Mouse (Mus musculus): ENCODE data around the gene Fads3. TPM values are rescaled to one million over a fixed set of nuclear protein-coding genes. Genes with fewer than 3 reads are reported as not detected.
A peak's percentile ranks its signal among the peaks of the same experiment; 100 is the strongest.

The Fads3 gene
- polyA plus RNA-seq, 1 experiment = 341 TPM

DNA sequence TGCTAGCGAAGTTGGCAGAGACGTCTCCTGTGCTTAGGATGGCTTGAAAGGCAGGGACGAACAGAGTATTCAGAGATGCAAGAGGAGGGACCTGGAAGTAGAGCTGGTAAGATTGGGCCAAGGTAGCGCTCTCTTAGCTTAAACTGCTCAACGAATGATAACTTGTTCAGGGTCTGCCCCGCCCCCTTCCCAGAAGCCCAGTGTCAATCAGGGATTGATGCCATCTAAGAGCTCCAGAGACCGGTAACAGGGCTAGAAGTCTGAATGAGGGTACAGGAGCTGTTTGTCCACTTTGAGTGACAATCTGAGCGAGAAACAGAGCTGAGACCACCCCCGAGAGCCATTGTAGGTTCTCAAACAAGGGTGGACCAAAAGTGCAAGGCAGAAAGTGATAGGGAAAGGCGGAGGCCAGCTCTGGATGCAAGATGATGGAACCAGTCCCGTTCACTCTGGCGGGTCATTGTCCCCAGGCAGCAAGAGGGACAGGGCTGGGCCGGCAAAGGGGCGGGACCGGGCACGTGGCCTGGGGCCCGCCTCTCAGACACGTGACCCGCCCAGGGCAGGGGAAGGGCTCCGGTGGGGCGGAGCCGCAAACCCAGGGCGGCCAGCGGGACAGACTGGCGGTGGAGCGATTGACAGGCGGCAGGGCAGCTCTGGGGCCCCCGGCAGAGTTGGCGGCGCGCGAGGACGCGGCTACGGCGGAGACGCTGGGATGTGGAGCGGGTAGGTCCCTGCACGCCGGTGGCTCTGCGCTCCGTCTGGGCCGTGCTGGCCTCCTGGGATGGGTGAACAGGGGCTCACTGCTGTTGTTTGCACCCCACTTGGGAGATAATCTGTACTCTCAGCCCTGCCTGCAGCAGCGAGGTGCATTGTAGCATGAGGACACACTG, 23.5 kb upstream of the Fads3 start:
- Histone ChIP-seq H3K4me3 (replicated peaks; ENCODE audit: extremely low read depth, low read depth, low read length) (peak overlapping the region; percentile 54), H3K4me1 (ENCODE audit: control insufficient read depth, insufficient read depth, low read length) (peaks cover 6% of the 10 kb centered on the region)
- TF ChIP-seq CTCF (IDR thresholded peaks at IDR 0.05; ENCODE audit: insufficient read depth, low read length) (no peak), POLR2A (IDR thresholded peaks at IDR 0.05; ENCODE audit: borderline replicate concordance, extremely low read depth, low read depth, low read length) (peak; percentile 58; the same call in 1 of the 2 replicates)
- DNase-seq = peak; percentile 93
- WGBS = 9% methylated on average over 44 of the region's 44 CpGs

GRCm38 (mm10) chr19:10018527-10018818, 22.9 kb upstream of the Fads3 start:
- TF ChIP-seq CTCF (IDR thresholded peaks at IDR 0.05; ENCODE audit: insufficient read depth, low read length) = no peak
- TF ChIP-seq POLR2A (IDR thresholded peaks at IDR 0.05; ENCODE audit: borderline replicate concordance, extremely low read depth, low read depth, low read length) = no peak
- Histone ChIP-seq H3K4me1 (ENCODE audit: control insufficient read depth, insufficient read depth, low read length) (peaks cover 6% of the 10 kb centered on the region), H3K4me3 (replicated peaks; ENCODE audit: extremely low read depth, low read depth, low read length) (peak overlapping the region; percentile 54)
- no peak for DNase-seq
- WGBS = 2% methylated on average over 3 of the region's 3 CpGs

GRCm38 (mm10) chr19:10019214-10019760, 22.1 kb upstream of the Fads3 start:
- DNase-seq = no peak
- 66% methylated on average over 4 of the region's 4 CpGs for WGBS
- peak overlapping the region; percentile 54 for H3K4me3 ChIP-seq (replicated peaks; ENCODE audit: extremely low read depth, low read depth, low read length)
- TF ChIP-seq CTCF (IDR thresholded peaks at IDR 0.05; ENCODE audit: insufficient read depth, low read length) (no peak), POLR2A (IDR thresholded peaks at IDR 0.05; ENCODE audit: borderline replicate concordance, extremely low read depth, low read depth, low read length) (no peak)
- peaks cover 6% of the 10 kb centered on the region for H3K4me1 ChIP-seq (ENCODE audit: control insufficient read depth, insufficient read depth, low read length)

DNA sequence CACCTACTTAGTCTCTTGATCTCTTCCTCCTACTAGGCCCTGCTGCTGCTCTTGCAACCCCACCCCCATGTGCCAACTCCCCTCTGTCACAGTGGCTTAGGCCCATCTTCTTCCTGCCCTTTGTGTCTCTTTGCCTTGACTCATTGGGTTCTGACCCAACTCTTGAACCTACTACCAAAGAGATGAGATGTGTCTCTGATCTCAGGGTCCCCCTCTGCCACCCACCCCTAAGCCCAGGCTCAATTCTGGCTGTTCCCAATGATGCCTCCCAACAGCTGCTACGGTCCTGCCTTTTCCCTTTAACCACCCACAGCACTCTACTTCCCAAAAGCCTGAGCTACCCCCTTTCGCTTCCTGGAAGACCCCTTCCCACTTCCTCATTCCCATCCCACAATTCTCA, 19.4 kb upstream of the Fads3 start:
- WGBS = 70% methylated on average over 2 of the region's 2 CpGs
- Histone ChIP-seq H3K4me3 (replicated peaks; ENCODE audit: extremely low read depth, low read depth, low read length) (no peak overlapping the region), H3K4me1 (ENCODE audit: control insufficient read depth, insufficient read depth, low read length) (peaks cover 13% of the 10 kb centered on the region)
- TF ChIP-seq POLR2A (IDR thresholded peaks at IDR 0.05; ENCODE audit: borderline replicate concordance, extremely low read depth, low read depth, low read length) (no peak), CTCF (IDR thresholded peaks at IDR 0.05; ENCODE audit: insufficient read depth, low read length) (no peak)
- no peak for DNase-seq

DNA sequence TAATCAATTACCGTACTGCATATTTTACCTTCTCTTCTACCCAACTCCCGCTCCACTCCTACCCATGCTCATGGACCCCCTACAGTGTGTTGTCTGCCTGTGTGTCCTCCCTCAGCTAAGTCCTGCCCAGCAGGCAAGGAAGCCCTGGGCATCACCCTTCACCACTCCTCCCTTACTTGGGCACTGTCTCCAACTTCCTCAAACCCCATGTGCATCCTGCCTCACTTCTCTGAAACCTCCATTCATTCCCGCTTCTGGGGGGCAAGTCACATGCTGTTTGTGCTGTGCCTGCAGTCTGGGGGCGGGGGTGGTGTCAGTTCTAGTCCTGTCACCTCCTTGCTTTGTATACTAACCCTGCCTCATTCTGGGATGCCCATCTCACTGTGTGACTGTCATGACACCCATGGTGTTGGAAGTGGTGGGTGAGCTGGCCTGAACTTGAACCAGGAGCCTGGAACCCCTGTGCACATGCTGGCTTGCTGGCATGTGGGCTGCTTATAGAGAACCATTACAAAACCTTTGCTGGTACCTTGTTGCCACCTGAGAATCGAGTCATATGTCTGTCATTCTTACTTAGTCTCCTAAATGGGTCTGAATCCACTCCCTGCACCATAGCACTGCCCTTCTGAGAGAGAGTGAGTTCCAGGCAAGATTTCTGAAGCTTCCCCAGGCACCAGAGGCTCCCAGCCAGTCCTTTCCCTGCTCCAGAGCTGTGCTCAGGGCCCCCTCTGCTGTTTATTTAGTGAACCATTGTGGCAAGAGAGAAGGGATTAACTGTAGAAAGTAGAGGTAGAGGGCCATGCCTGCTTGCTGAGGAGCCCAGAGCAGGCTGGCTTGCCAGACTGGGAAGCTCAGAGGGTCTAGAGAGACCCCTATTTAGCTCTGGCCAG, 18.7 kb upstream of the Fads3 start:
- DNase-seq = peak; percentile 20

DNA sequence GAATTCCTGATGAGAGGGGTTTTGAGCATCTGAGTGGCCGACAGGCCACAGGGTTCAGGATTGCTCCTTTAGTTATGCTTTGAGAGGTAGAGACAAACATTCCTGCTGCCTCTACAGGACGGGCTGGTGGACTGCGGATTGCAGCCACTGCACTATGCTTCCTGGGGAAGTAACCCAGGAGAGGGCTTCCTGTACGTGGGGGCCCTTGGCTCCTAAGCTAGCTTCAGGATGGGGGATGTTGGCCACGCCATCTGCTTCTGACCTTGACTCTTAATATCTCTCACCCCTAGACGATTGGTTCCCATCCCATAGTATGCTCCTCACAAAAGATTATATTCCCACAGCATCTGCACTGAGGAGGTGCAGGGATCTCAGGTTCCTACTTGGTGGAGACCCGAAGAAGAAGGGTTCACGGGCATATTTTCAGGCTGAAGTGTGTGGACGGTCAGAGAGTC, 18.0 kb upstream of the Fads3 start:
- Histone ChIP-seq H3K4me1 (ENCODE audit: control insufficient read depth, insufficient read depth, low read length) (peaks cover 12% of the 10 kb centered on the region), H3K4me3 (replicated peaks; ENCODE audit: extremely low read depth, low read depth, low read length) (no peak overlapping the region)
- no peak for DNase-seq
- TF ChIP-seq CTCF (IDR thresholded peaks at IDR 0.05; ENCODE audit: insufficient read depth, low read length) = no peak
- no peak for TF ChIP-seq POLR2A (IDR thresholded peaks at IDR 0.05; ENCODE audit: borderline replicate concordance, extremely low read depth, low read depth, low read length)
- WGBS = 37% methylated on average over 9 of the region's 9 CpGs

More for the DNA sequence above, 18.7 kb upstream of the Fads3 start:
- Histone ChIP-seq H3K4me3 (replicated peaks; ENCODE audit: extremely low read depth, low read depth, low read length) (no peak overlapping the region), H3K4me1 (ENCODE audit: control insufficient read depth, insufficient read depth, low read length) (peaks cover 13% of the 10 kb centered on the region)
- TF ChIP-seq POLR2A (IDR thresholded peaks at IDR 0.05; ENCODE audit: borderline replicate concordance, extremely low read depth, low read depth, low read length) = no peak
- TF ChIP-seq CTCF (IDR thresholded peaks at IDR 0.05; ENCODE audit: insufficient read depth, low read length) = peak; percentile 24; the same call in 1 of the 2 replicates
- 65% methylated on average over 5 of the region's 5 CpGs for WGBS

DNA sequence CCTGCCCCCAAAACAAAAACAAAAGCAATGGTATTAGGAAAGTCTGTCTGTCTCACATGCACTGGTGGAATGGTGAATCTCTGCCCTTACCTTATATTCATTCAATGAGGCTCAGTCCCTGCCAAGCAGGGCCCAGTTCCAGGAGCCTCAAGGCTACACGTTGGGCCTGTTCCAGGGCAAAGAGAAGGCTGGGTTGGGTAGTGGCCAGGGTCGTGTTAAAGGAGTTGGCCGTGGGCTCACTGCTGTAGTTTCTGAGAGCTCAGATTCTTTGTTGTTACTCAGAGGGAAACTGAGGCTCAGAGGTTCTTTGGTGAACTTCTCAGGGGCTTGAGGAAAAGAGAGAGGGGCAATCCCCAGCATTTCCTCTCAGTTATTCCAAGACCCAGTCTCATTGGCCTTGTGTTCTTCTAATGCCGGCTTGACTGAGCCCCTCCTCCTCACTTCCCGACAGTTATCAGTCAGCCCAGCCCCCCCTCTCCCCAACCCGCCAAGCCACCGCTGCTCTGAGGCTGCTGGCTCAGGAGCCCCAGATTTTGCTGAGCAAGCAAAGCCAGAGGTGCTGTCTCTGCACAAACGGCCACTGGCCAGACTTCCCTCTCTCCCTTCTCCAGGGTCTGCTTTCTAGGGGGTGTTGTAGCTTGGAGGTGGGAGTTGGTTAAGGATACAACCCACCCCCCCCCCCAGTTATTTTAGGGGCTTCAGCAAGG, 16.0 kb upstream of the Fads3 start:
- 10% methylated on average over 8 of the region's 8 CpGs for WGBS
- no peak for TF ChIP-seq POLR2A (IDR thresholded peaks at IDR 0.05; ENCODE audit: borderline replicate concordance, extremely low read depth, low read depth, low read length)
- no peak for TF ChIP-seq CTCF (IDR thresholded peaks at IDR 0.05; ENCODE audit: insufficient read depth, low read length)
- Histone ChIP-seq H3K4me1 (ENCODE audit: control insufficient read depth, insufficient read depth, low read length) (peaks cover 7% of the 10 kb centered on the region; the same call in 1 of the 2 replicates), H3K4me3 (replicated peaks; ENCODE audit: extremely low read depth, low read depth, low read length) (no peak overlapping the region)
- DNase-seq = no peak

- H3K4me1 ChIP-seq (ENCODE audit: control insufficient read depth, insufficient read depth, low read length) = peaks cover 7% of the 10 kb centered on the region; the same call in 1 of the 2 replicates
- 85% methylated on average over 2 of the region's 2 CpGs for WGBS
- no peak overlapping the region for H3K4me3 ChIP-seq (replicated peaks; ENCODE audit: extremely low read depth, low read depth, low read length)
- no peak for DNase-seq
- no peak for TF ChIP-seq CTCF (IDR thresholded peaks at IDR 0.05; ENCODE audit: insufficient read depth, low read length)
- no peak for TF ChIP-seq POLR2A (IDR thresholded peaks at IDR 0.05; ENCODE audit: borderline replicate concordance, extremely low read depth, low read depth, low read length)
Measured at GRCm38 (mm10) chr19:10029746-10030145, 11.6 kb upstream of the Fads3 start.
